Mouse (Mus musculus) urinary bladder, postnatal 14 days (tissue): ENCODE measurements at regions not wholly inside any gene's neighbourhood (a gene's known extent, or its start where the extent isn't known, plus 50 kb on each side); places are given as distances from the start of the nearest gene placed in this dataset.

Experiments
- DNase-seq: peaks from one replicate; pipeline ENCODE4 v3.0.0; 2021; ENCODE audit warnings: low spot score

- DNase-seq, result no peak
Measured at GRCm38 (mm10) chr3:146337429-146337828, 67.0 kb upstream of the Ssx2ip start.

- no peak for DNase-seq
Measured at GRCm38 (mm10) chr3:146337861-146338281, 66.6 kb upstream of the Ssx2ip start.

- no peak for DNase-seq
Measured at GRCm38 (mm10) chr3:146338445-146338844, 66.0 kb upstream of the Ssx2ip start.

- DNase-seq, result no peak
Measured at GRCm38 (mm10) chr3:146340316-146341055, 64.0 kb upstream of the Ssx2ip start.

- DNase-seq, result no peak
Measured at GRCm38 (mm10) chr3:146341652-146342340, 62.6 kb upstream of the Ssx2ip start.

- no peak for DNase-seq
Measured at GRCm38 (mm10) chr3:146342727-146343126, 61.7 kb upstream of the Ssx2ip start.

GRCm38 (mm10) chr3:146343649-146344401 is 60.6 kb upstream of the Ssx2ip start:
- DNase-seq, result peak; percentile 59

- DNase-seq, result no peak
Measured at GRCm38 (mm10) chr3:146344402-146345025, 59.9 kb upstream of the Ssx2ip start.

GRCm38 (mm10) chr3:146345308-146345780 is 59.1 kb upstream of the Ssx2ip start:
- peak; percentile 57 for DNase-seq

- DNase-seq, result no peak
Measured at GRCm38 (mm10) chr3:146345946-146346345, 58.5 kb upstream of the Ssx2ip start.

GRCm38 (mm10) chr3:146347311-146347710 is 57.1 kb upstream of the Ssx2ip start:
- DNase-seq, result no peak

- DNase-seq, result no peak
Measured at GRCm38 (mm10) chr3:146348921-146349320, 55.5 kb upstream of the Ssx2ip start.

GRCm38 (mm10) chr3:146349393-146349792 is 55.0 kb upstream of the Ssx2ip start:
- DNase-seq, result no peak

GRCm38 (mm10) chr3:146350126-146350525 is 54.3 kb upstream of the Ssx2ip start:
- no peak for DNase-seq

GRCm38 (mm10) chr3:146351468-146351867 is 53.0 kb upstream of the Ssx2ip start:
- no peak for DNase-seq

GRCm38 (mm10) chr3:146352187-146352586 is 52.3 kb upstream of the Ssx2ip start:
- DNase-seq, result no peak

GRCm38 (mm10) chr3:146353961-146354360 is 50.5 kb upstream of the Ssx2ip start:
- DNase-seq, result no peak
